Mouse (Mus musculus) small intestine, adult 2 months (tissue): ENCODE measurements around the gene Jag2.

Source experiments
- CTCF ChIP-seq: fragments of 200-500 bp; IDR thresholded peaks from 2 replicates; pipeline ENCODE4 v1.5.1; 2012; ENCODE audit warnings: low read depth, mild to moderate bottlenecking, control low read depth, inconsistent platforms, low read length, moderate library complexity, mixed read lengths; ENCODE audit not compliant: insufficient replicate concordance, insufficient read length; ENCODE audit errors: extremely low read depth
- POLR2A ChIP-seq: fragments of 200-500 bp; IDR thresholded peaks from 2 replicates; pipeline ENCODE4 v1.6.1; 2012; ENCODE audit warnings: low read depth, mild to moderate bottlenecking, control low read depth, inconsistent platforms, low read length, moderate library complexity

- TF ChIP-seq CTCF (no peak), POLR2A (no peak)
These were observed 30.6 kb downstream of the Jag2 start for GRCm38 (mm10) chr12:112898960-112899359.
